Mouse (Mus musculus) heart, adult 2 months (tissue): ENCODE measurements around the gene Islr.

Source experiments
- CTCF ChIP-seq: fragments of 200-600 bp; IDR thresholded peaks from 2 replicates; pipeline ENCODE4 v1.8.1; 2022; ENCODE audit warnings: antibody characterized with exemption, mild to moderate bottlenecking, moderate library complexity
- EP300 ChIP-seq: fragments of 200-500 bp; IDR thresholded peaks from 2 replicates; pipeline ENCODE4 v1.6.1; 2011; ENCODE audit warnings: low read depth, low read length, control low read depth; ENCODE audit not compliant: insufficient read depth

GRCm38 (mm10) chr9:58163146-58163545 lies 41.0 kb downstream of the Islr start:
- no peak for TF ChIP-seq CTCF
- no peak for TF ChIP-seq EP300
